Mouse (Mus musculus) adrenal gland, adult 18-20 months (tissue): Measurements from ENCODE around the gene Spert. TPM values are rescaled to one million over a fixed set of nuclear protein-coding genes. Genes with fewer than 3 reads are reported as not detected.

Experiments
- DNase-seq, 2 experiments: peaks; one replicate each; pipeline ENCODE4 v3.0.0; 2021 to 2022; ENCODE audit warnings: low spot score in 2 of 2
- long read RNA-seq, 2 experiments: library from polyadenylated mRNA; stranded (forward); transcript quantifications; one replicate each; pipeline ENCODE4 v2.0.0; 2021
- total RNA-seq, 2 experiments: library from RNA; stranded (reverse); gene quantifications; 1 replicate in 1 of 2; 2 replicates in 1 of 2; pipeline ENCODE4 v1.2.3; 2021

Gene Spert
- not detected for total RNA-seq
- long read RNA-seq, experiment 1: 0 reads
- long read RNA-seq, experiment 2: 0 reads

DNA sequence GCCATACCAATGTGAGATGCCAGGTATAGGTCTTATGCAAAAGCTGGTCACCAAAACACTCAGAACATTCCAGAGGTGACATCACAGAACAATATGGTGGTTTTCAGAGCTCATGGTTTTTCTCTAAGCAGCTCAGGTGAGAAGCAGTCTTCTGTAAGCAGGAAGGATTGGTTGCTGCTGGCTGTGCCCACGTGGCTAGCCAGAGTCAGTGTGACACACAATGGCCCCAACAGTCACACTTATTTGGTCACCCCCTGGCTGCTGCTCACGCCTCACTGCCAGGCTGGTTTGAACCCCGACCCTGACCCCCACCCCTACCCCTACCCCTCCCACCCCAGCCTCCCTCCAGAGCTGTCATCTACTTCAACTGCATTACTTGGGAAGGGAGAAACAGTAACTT, at the start of gene Spert:
TSS of gene Spert (minus strand) at position 139 of the 400 bp plus-strand sequence.
- DNase-seq: no peak

DNA sequence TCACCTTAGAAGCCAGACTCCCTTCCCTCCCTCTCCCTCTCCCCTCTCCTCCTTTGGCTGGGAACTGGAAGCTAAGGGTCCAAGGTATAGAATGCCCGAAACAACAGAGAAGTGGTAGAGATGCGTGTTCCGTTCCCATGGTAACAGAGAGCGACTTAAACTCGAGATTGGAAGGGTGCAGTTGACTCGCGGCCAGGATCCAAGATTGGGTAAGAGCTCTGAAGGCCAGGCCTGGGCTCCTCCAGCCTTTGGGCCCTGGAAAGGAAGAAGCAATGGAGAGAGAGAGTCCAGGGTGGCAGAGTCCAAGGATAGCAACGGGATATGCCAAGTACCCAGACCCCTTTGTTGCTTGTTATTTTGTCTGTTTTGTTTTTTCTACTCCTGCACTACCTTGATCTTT, 49.2 kb upstream of the Spert start, which contains the start of gene Erich6b:
TSS of gene Erich6b (plus strand) at position 180 of the 400 bp plus-strand sequence.
- DNase-seq: no peak

GRCm38 (mm10) chr14:75641369-75641768, 48.5 kb upstream of the Spert start:
- no peak for DNase-seq

DNA sequence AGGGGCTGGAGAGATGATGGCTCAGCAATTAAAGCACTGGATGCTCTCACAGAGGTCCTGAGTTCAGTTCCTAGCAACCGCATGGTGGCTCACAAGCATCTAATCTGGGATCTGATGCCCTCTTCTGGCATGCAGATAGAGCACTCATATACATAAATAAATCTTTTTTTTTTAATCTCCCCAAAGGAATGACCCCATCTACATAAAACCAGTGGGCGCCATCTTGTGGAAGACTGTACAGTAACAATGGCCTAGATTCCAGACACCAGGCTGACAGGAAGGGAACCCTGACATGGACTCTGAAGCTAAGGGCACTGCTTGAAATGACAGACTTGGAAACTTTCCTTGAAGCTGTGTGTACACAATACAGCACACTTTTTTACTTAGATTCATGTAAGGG, 47.9 kb upstream of the Spert start:
- DNase-seq: no peak

DNA sequence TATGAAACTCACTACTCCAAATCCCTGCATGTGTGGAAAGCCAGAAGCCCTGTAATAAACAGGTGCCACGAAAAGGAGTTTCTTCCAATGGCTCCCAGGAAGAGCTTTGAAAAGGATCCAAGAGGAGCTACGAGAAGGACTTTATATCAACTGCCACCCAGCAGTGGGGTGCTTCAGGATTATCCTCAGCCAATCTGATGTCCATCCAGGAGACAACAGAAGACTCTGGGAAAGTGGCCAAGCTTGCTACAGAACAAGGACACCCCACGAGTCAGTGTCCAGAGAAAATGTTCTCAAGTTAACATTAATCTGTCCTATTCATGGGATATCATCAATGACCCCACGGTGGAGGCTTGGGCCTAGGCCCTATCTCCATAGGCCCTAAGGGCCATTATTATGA, 44.7 kb upstream of the Spert start:
- DNase-seq: no peak

GRCm38 (mm10) chr14:75636107-75636506, 43.2 kb upstream of the Spert start:
- DNase-seq: no peak

DNA sequence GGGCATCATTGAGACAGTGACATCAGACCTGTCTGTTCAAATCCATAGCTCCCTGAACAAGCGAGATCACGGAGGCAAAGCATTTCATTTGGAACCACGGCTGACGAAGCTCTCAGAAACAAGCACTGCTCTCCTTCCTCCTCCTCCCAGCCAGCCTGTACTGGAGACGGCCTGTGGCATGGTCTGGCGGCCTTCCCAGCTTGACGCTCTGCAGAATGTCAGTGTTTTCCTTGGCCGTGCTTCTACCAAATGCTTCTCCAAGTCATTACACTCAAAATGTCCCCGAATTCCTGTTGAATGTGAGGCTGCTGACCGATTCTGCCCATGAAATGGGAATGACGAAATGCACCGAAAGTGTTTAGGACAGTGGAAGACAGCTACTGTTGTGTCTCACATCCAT, 42.4 kb upstream of the Spert start:
- DNase-seq: peak; percentile 16 to 28

GRCm38 (mm10) chr14:75628870-75629269, 36.0 kb upstream of the Spert start:
- DNase-seq: no peak

DNA sequence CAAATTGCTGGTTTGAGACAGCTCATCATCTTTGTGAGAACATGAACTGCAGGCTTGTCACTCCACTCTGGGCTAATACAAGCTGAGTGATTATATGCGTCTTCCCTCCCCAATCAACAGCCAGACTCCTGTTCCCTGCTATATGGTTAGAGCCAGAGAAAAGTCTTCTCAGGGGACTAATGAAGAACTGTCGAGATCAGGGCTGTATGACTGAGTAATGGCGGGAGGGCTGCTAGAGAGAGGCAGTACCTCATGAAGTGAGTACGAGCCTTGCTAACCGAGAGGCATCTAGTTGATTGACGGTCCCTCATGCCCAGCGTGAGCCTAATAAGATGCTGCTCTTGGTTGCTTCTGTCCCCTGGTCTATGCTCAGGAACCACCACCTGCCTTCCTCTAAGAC, 30.1 kb upstream of the Spert start:
- no peak for DNase-seq

- no peak for DNase-seq
Measured at GRCm38 (mm10) chr14:75616375-75616774, 23.5 kb upstream of the Spert start.

GRCm38 (mm10) chr14:75609176-75609575, 16.3 kb upstream of the Spert start:
- no peak for DNase-seq

DNA sequence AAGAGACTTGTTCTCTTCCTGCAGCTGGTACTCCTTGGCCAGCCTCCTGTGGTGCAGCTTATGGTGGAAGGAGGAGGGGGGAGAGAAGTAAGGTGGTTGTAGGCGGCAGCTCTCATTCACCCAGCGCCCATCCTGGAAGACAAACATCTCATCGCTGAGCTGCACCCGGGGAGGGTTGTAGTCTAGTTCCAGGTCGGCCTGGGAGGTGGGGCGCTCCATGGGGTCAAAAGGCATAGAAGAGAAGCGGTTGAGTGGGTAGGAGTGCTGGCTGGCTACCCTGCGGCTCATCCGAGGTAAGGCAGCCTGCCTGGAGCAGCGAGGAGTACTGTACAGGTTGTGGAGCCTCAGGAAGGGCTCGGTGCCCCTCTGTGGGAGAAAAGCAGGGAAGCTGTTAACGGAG, 9.0 kb downstream of the Spert start:
- DNase-seq: no peak

DNA sequence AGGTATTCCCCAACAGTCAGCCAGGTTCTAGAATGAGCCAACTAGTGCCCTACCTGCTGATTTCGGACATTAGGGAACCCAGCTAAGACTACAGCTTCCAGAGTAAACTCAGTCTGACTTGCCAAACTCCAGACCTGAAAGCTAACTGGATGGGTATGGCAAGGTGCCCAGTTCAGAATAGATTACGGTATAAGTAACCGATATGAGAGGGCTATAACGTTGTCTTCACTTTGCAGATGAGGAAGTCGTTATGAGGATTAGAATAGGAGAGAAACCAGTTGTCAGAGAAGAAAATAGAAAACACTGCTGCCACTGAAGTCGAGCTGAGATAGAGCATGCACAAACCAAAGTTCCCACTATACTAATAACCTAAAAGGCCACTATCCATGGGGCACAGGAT, 13.9 kb downstream of the Spert start:
- no peak for DNase-seq

DNA sequence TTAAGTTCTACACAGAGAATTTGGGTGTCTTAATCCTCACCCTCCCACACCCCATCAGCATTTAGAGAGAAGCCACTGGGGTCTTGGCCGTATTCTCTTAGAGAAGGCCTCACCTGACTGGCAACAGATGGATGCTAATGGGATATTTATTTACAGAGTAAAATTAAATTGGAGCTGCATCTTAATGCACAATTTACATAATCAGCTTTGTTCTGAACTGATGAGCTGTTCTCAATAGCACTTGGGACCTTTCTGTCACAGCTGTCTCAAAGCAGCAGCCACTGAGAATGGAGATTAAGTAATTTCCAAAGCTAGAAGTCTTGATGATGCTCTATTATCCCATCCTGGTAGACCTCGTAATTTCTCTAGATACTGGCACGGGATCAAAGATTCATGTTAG, 26.6 kb downstream of the Spert start:
- DNase-seq: no peak

DNA sequence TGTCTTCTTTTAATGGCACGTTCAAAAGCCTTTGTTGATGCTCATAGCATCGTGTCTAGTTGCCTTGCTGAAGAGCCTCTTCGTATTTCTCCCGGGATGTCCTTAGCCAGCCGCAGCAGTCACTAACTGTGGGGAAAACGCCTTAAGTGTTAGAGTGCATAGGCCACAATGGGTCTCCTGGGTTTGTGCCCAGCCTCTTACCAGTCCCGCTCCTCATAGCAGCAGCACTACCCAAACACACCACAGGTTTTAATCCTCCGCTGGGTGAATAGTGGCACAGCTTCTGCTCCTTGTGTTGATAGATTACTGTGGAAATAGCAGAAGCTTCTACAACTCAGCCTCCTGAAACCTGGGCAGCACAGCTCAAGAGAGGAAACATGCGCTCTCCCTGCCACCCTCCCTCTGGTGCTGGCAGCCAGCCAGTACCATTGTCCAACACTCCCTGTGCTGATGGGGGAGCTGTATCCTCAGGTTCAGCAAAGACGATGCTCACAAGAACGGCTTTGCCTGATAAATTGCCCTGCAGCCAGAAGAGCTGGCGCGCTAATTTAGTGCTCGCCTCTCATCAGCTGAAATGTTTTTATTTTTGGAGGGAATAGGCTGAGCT, 27.3 kb downstream of the Spert start:
- DNase-seq: peak; percentile 32 to 43

- no peak for DNase-seq
Measured at GRCm38 (mm10) chr14:75561577-75562331, 31.2 kb downstream of the Spert start.

- DNase-seq: no peak
Measured at GRCm38 (mm10) chr14:75541731-75542130, 51.2 kb downstream of the Spert start.

DNA sequence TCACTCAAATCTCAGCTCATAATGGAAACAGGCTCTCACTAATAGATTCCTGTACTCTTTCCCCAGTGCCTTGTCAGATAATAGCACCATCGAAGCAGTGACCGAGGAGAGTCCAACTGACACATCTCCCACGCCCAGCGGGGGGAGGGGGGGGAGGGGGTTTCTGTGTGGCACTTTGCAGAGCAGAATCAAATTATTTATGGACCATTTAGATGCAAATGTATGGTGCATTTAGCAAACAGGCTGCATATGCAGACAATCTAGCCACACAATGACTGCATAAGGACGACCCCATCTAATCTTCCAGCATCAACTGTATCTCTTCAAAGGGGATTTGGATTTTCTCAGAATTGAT, 51.9 kb downstream of the Spert start:
- no peak for DNase-seq

DNA sequence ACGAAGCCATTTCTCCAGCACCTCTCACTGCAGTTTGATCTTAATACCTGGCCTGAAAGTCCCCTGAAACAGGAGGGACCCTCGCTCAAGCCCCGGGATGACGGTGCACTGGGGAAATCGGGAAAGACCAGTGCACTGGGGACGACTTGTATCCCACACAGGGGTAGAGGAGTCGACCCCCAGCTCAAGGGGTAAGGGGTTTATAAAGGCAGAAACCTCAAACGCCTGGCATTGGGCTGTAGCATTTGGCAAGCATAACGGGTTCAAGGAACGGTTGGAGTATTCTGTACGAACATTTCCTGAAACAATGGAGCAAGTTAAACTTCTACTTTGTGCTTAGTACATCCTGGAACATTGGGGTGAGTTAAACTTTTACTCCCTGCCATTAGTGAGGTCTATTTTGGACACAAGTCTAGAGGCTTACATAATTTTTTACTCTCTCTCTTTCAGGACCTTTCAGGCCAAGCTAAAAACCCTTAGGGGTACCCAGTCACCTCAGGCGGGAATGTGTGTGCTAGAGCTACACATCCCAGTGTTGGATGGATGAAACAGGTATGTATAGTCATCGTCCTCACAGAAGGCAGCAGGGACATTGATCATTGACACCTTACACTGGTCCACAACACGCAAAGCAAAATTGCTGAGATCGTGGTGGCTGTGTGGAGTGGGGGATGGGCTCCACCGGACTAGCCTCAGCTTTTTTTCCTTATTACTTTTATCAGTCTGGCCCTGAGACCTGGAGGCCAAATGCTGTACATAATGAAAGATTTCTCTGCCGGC, 52.5 kb downstream of the Spert start:
- no peak for DNase-seq

GRCm38 (mm10) chr14:75539205-75539604, 53.7 kb downstream of the Spert start:
- no peak for DNase-seq
